Mouse (Mus musculus): ENCODE data around the gene Slc35g3.

GRCm38 (mm10) chr11:69789431-69789830, 27.7 kb upstream of the Slc35g3 start:
- TF ChIP-seq CTCF (IDR thresholded peaks at IDR 0.05; ENCODE audit: control insufficient read depth, insufficient read depth, insufficient read length) (no peak), FOSL1 (IDR thresholded peaks at IDR 0.05; ENCODE audit: insufficient read depth, low read length, poor library complexity, severe bottlenecking) (no peak), MAX (IDR thresholded peaks at IDR 0.05) (no peak), USF1 (IDR thresholded peaks at IDR 0.05; ENCODE audit: low read depth) (no peak), MYOD1 (IDR thresholded peaks at IDR 0.05; ENCODE audit: control insufficient read depth, insufficient read length, low read depth) (no peak)
